Mouse (Mus musculus) layer of hippocampus, adult 9-10 months (tissue): ENCODE results near the gene Midn.
"Not testable (repeated sequence)": the region's sequence is repeated elsewhere in the genome, so short reads cannot be mapped to it uniquely, and the experiment has no call there.

Experiments used
- DNase-seq: peaks from one replicate; pipeline ENCODE4 v3.0.0; 2022; ENCODE audit warnings: low spot score

The Midn gene

GRCm38 (mm10) chr10:80158307-80158986 lies 10.4 kb downstream of the Midn start:
- DNase-seq: no peak

- DNase-seq: no peak
Measured at GRCm38 (mm10) chr10:80159021-80159560, 11.0 kb downstream of the Midn start.

- DNase-seq: peak; percentile 96
Measured at GRCm38 (mm10) chr10:80159561-80160454, 11.7 kb downstream of the Midn start.

- DNase-seq: no peak
Measured at GRCm38 (mm10) chr10:80160455-80161371, 12.6 kb downstream of the Midn start.

GRCm38 (mm10) chr10:80161522-80162242 lies 13.6 kb downstream of the Midn start:
- no peak for DNase-seq

- no peak for DNase-seq
Measured at GRCm38 (mm10) chr10:80162243-80162608, 14.2 kb downstream of the Midn start.

- DNase-seq: no peak
Measured at GRCm38 (mm10) chr10:80162716-80163299, 14.7 kb downstream of the Midn start.

GRCm38 (mm10) chr10:80163721-80164120 lies 15.6 kb downstream of the Midn start:
- no peak for DNase-seq

- no peak for DNase-seq
Measured at GRCm38 (mm10) chr10:80164161-80164997, 16.3 kb downstream of the Midn start.

GRCm38 (mm10) chr10:80164998-80165344 lies 16.9 kb downstream of the Midn start:
- peak; percentile 98 for DNase-seq

- DNase-seq: no peak
Measured at GRCm38 (mm10) chr10:80165392-80166128, 17.5 kb downstream of the Midn start, which contains the start of gene Cirbp. TSS of gene Cirbp (plus strand) at chr10:80165985.

GRCm38 (mm10) chr10:80166136-80166535 lies 18.1 kb downstream of the Midn start:
- DNase-seq: not testable (repeated sequence)

- DNase-seq: peak; percentile 95
Measured at GRCm38 (mm10) chr10:80167460-80168037, 19.5 kb downstream of the Midn start.

GRCm38 (mm10) chr10:80168038-80168661 lies 20.1 kb downstream of the Midn start:
- no peak for DNase-seq

GRCm38 (mm10) chr10:80169070-80169469 lies 21.0 kb downstream of the Midn start:
- DNase-seq: no peak

GRCm38 (mm10) chr10:80169651-80170050 lies 21.6 kb downstream of the Midn start:
- DNase-seq: no peak

- DNase-seq: no peak
Measured at GRCm38 (mm10) chr10:80170052-80170451, 22.0 kb downstream of the Midn start.

GRCm38 (mm10) chr10:80170601-80171021 lies 22.5 kb downstream of the Midn start:
- no peak for DNase-seq
